Mouse (Mus musculus) heart, adult 2 months (tissue): ENCODE measurements at regions not wholly inside any gene's neighbourhood (a gene's known extent, or its start where the extent isn't known, plus 50 kb on each side); places are given as distances from the start of the nearest gene placed in this dataset.
A peak's percentile ranks its signal among the peaks of the same experiment; 100 is the strongest.

ENCODE experiments used
- DNase-seq, 2 experiments: peaks; one replicate each; pipeline ENCODE4 v3.0.0; 2021
- H3K27ac ChIP-seq: fragments of 200-600 bp; 2 replicates; pipeline ENCODE4 v1.8.1; 2022
- H3K27me3 ChIP-seq: fragments of 200-500 bp; 2 replicates; pipeline ENCODE4 v1.6.1; 2012; ENCODE audit warnings: mild to moderate bottlenecking, low read length, inconsistent platforms, mixed read lengths; ENCODE audit not compliant: control insufficient read depth, insufficient read depth
- H3K36me3 ChIP-seq: fragments of 200-500 bp; 2 replicates; pipeline ENCODE4 v1.6.1; 2012; ENCODE audit warnings: low read length, inconsistent platforms; ENCODE audit not compliant: control insufficient read depth, insufficient read depth
- H3K4me1 ChIP-seq: fragments of 200-500 bp; 2 replicates; pipeline ENCODE4 v1.6.1; 2011; ENCODE audit warnings: low read length; ENCODE audit not compliant: control insufficient read depth, insufficient read depth
- H3K4me3 ChIP-seq: fragments of 200-600 bp; 2 replicates; pipeline ENCODE4 v1.8.1; 2022
- H3K79me2 ChIP-seq: fragments of 200-500 bp; replicated peaks from 2 replicates; pipeline ENCODE4 v1.6.1; 2012; ENCODE audit warnings: mild to moderate bottlenecking, inconsistent platforms, low read length, moderate library complexity, mixed read lengths; ENCODE audit not compliant: control insufficient read depth, insufficient read depth
- H3K9ac ChIP-seq: fragments of 200-500 bp; 2 replicates; pipeline ENCODE4 v1.6.1; 2012; ENCODE audit warnings: low read depth, mild to moderate bottlenecking, control low read depth, inconsistent platforms, low read length, mixed read lengths
- CTCF ChIP-seq: fragments of 200-600 bp; IDR thresholded peaks from 2 replicates; pipeline ENCODE4 v1.8.1; 2022; ENCODE audit warnings: antibody characterized with exemption, mild to moderate bottlenecking, moderate library complexity
- EP300 ChIP-seq: fragments of 200-500 bp; IDR thresholded peaks from 2 replicates; pipeline ENCODE4 v1.6.1; 2011; ENCODE audit warnings: low read depth, low read length, control low read depth; ENCODE audit not compliant: insufficient read depth
- POLR2A ChIP-seq: fragments of 200-500 bp; IDR thresholded peaks from 2 replicates; pipeline ENCODE4 v1.6.1; 2011; ENCODE audit warnings: mild to moderate bottlenecking, low read depth, low read length, control low read depth; ENCODE audit not compliant: insufficient read depth
- WGBS: fragments of 180-500 bp; shearing (Covaris S2); methylation state at CpG from one replicate; pipeline ENCODE4 v1.1.7; 2018; 5-methylcytosine and 5-hydroxymethylcytosine counted together
- intact Hi-C: fragments of 180-260 bp; cut with DNase I; formaldehyde crosslinking; loops from one replicate; pipeline ENCODE4 v1.15.1; 2025

DNA sequence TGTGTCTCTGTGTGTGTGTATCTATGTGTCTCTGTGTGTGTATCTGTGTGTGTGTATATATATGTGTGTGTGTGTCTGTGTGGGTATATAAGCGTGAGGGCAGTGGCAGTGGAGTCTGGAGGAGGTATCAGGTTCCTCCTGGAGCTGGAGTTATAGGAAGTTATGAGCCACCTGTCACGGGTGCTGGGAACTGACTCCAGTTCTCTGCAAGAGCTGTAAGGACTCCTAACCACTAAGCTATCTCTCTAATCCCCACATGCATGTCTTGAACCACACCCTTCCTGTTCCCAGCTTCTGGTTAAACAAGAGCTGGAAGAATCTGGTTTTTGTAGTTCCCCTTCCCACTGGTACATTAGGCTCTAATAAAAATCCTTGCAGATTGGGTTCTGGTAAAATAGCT is 257.3 kb downstream of the 1500009L16Rik start:
- H3K4me3 ChIP-seq: no peak overlapping the region
- no peak overlapping the region for H3K9ac ChIP-seq
- 70% methylated on average over 2 of the region's 2 CpGs for WGBS
- H3K27me3 ChIP-seq: no peaks in the 10 kb centered on the region
- TF ChIP-seq POLR2A (no peak), EP300 (no peak), CTCF (no peak)
- H3K79me2 ChIP-seq: no peaks in the 10 kb centered on the region
- intact Hi-C loops: no loop called here
- no peaks in the 10 kb centered on the region for H3K4me1 ChIP-seq
- H3K36me3 ChIP-seq: no peaks in the 10 kb centered on the region
- H3K27ac ChIP-seq: no peak overlapping the region
- no peak for DNase-seq

DNA sequence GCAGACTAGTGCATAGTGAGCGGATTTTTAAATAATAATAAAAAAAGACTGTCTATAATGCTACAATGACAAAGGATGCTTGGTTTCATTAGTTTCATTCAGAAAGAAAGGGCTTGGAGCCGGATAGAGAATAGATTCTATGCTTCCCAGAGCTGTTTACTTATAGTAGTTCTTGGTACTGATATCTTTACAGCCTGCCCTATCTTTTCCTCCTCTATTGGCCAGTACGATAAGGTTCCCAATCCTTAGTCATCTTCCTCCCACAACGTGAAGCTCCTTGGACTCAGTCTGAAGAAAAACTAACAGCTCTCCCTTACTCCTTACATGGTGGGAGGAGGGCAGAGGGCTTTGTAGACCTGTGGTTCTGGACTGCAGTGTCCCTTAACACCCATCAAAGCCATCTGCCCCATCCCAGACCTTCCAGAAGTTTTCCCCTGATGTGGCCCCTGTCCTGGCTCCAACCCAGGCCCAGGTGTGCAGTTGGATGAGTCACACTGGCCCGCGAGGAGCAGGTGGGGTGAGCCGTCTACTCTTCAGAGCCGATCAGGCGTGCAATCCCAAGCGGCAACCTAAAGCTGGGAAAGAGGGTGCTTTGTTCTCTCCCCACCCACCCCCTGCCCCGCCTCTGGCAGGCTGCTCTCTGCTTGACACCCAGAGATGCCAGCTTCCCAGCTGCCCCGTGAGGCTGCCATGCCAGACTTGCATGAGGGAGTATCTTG is 262.2 kb downstream of the 1500009L16Rik start:
- H3K9ac ChIP-seq: no peak overlapping the region
- H3K4me3 ChIP-seq: no peak overlapping the region
- H3K36me3 ChIP-seq: no peaks in the 10 kb centered on the region
- H3K79me2 ChIP-seq: no peaks in the 10 kb centered on the region
- no peaks in the 10 kb centered on the region for H3K27me3 ChIP-seq
- no peaks in the 10 kb centered on the region for H3K4me1 ChIP-seq
- TF ChIP-seq EP300 (no peak), CTCF (no peak), POLR2A (no peak)
- no peak overlapping the region for H3K27ac ChIP-seq
- intact Hi-C loops: no loop called here
- no peak for DNase-seq
- WGBS: 73% methylated on average over 12 of the region's 12 CpGs

DNA sequence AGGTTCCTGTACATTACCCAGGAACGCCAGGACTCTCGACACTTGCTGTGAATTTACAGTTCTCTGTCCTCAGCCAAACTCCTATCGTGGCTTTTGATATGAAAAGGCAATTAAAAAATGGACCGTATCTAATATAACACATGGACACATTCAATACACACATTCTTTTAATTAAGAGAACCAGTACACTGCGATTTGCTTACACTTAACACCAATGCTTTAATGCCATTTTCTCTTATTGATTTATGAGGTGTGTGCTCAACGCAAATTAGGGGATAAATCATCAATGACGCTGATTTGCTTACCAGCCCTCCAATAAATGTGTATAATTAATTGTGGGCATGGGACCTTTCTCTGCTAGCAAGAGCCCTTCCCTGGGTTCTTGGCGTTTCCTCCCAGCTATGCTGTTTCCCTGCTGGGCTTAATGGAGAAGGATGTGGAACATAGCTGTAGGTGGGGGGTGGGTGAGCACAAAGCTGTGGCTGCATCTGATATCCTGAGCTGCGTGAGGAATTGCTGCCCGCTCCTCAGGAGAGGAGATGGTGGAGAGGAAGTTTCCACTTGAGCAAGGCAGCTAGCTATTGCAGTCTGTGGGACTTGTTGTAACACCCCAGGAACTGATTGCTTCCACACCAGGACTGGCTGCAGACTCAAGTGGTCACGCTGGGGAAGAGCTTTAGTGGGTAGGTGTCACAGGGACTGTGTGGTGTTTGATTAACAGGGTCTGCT is 270.1 kb downstream of the 1500009L16Rik start:
- intact Hi-C loops: no loop called here
- H3K79me2 ChIP-seq: no peaks in the 10 kb centered on the region
- TF ChIP-seq CTCF: no peak
- H3K36me3 ChIP-seq: no peaks in the 10 kb centered on the region; the same call in 1 of the 2 replicates
- no peak overlapping the region for H3K9ac ChIP-seq
- no peaks in the 10 kb centered on the region for H3K27me3 ChIP-seq
- H3K4me1 ChIP-seq: peaks cover 9% of the 10 kb centered on the region
- no peak overlapping the region for H3K27ac ChIP-seq
- WGBS: 78% methylated on average over 11 of the region's 11 CpGs
- no peak overlapping the region for H3K4me3 ChIP-seq
- no peak for DNase-seq

DNA sequence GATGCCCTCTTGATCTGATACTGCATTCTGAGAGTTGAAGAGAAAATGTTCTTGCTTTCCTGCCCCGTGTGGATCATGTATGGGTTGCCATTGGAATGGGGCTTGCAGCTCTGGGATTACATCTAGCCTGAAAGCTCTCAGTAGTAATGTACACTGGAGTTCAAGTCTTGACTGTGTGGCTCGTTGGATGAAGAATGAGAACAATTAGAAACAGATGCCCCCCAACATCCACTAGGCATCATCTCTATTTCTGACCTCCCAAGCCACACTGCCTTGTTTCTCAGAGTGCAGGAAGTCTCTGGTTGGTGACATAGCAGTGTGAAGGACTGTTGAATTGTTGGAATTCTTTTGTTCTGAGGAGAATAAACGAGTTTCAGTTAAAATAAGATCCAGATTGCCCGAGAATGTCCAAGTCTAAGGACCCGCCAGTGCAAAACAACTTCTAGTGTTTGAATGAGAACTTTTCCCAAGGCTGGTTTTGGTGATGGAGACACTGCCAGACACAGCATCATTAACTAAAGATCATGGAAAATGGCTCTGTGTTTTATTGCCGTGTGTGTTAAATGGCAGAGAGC is 272.4 kb downstream of the 1500009L16Rik start:
- no peak overlapping the region for H3K4me3 ChIP-seq
- H3K79me2 ChIP-seq: no peaks in the 10 kb centered on the region
- WGBS: 50% methylated on average over 6 of the region's 6 CpGs
- peak overlapping the region; percentile 24; the same call in 1 of the 2 replicates for H3K27ac ChIP-seq
- intact Hi-C loops: no loop called here
- TF ChIP-seq POLR2A: no peak
- no peak for TF ChIP-seq CTCF
- TF ChIP-seq EP300: no peak
- no peaks in the 10 kb centered on the region; the same call in 1 of the 2 replicates for H3K36me3 ChIP-seq
- H3K27me3 ChIP-seq: no peaks in the 10 kb centered on the region
- peaks cover 9% of the 10 kb centered on the region for H3K4me1 ChIP-seq
- H3K9ac ChIP-seq: no peak overlapping the region
- no peak for DNase-seq

DNA sequence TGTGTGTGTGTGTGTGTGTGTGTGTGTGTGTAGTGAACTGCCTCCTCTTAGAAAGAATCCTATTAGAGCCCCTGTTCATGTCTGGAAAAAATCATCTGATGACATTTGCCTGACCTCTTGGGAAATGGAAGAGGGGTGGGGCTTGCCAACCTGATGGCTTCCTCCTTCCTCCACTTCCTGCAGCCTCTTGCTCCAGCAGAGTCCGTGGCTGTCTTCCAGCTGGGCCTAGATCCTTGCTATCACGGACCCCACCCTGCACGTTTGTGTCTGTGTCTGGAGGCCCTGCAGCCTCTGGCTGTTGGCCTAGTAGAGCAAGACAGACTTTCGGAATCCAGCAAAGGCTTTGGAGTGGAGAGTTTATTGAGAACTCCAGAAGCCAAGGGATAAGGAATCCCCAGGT is 273.2 kb downstream of the 1500009L16Rik start:
- Histone ChIP-seq H3K4me1 (peaks cover 9% of the 10 kb centered on the region), H3K27ac (peak overlapping the region; percentile 51), H3K79me2 (no peaks in the 10 kb centered on the region), H3K27me3 (no peaks in the 10 kb centered on the region), H3K36me3 (no peaks in the 10 kb centered on the region; the same call in 1 of the 2 replicates), H3K9ac (no peak overlapping the region), H3K4me3 (no peak overlapping the region)
- peak; percentile 77 to 89 for DNase-seq
- TF ChIP-seq POLR2A (no peak), CTCF (no peak), EP300 (peak; percentile 92)
- intact Hi-C loops: loop anchor here (1.0 kb wide), 1 partner anchor 59 kb away; no protein-coding TSS in a partner anchor
- 28% methylated on average over 4 of the region's 4 CpGs for WGBS

DNA sequence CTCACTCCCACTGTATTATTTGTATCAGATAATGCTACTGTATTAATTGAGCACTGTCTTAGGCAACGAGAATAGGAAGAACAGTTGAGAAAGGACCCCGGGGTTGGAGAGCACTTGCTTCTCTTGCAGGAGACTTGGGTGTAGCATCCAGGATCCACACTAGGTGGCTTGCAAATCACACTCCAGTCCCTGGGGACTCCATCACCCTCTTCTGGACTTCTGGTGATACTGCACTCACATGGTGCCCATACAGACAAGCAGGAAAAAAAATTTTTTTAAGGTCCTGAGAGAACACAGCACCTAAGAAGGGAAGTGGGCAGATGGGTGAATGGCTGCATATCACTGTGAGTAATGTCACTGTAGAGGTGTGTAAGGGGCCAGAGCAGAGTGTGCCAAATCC is 273.8 kb downstream of the 1500009L16Rik start:
- H3K27ac ChIP-seq: peak overlapping the region; percentile 51
- 87% methylated on average over 2 of the region's 2 CpGs for WGBS
- TF ChIP-seq EP300: no peak
- peak; percentile 48 for TF ChIP-seq CTCF

More for the DNA sequence above, 273.8 kb downstream of the 1500009L16Rik start:
- no peak overlapping the region for H3K9ac ChIP-seq
- intact Hi-C loops: loop anchor here (1.0 kb wide), 1 partner anchor 59 kb away; no protein-coding TSS in a partner anchor
- peaks cover 9% of the 10 kb centered on the region for H3K4me1 ChIP-seq
- no peaks in the 10 kb centered on the region; the same call in 1 of the 2 replicates for H3K36me3 ChIP-seq
- DNase-seq: no peak
- no peaks in the 10 kb centered on the region for H3K27me3 ChIP-seq
- H3K79me2 ChIP-seq: no peaks in the 10 kb centered on the region
- no peak overlapping the region for H3K4me3 ChIP-seq
